Mouse (Mus musculus): Measurements from ENCODE around the gene Serpina3c.
"Not testable (repeated sequence)": the region's sequence is repeated elsewhere in the genome, so short reads cannot be mapped to it uniquely, and the experiment has no call there.

Gene Serpina3c

DNA sequence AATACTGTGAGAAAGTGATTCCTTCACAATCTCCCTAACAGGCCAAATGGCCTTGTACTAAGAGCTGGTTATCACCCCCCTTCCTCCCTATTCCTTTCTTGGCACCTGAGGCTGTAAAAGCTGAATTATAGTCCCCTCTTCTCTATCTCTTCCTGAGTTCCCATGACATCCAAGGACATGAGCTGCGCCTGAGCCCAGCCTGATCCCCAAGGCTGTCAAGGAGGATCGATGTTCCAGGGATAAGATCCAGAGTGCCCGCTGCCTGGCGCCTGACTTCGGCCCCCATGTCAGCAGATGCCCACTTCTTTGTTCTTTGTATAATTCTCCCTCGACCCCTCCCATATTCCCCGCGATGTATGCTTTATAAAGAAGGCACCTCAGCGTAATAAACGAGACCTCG, 41.3 kb downstream of the Serpina3c start, which contains the start of gene Serpina3a:
TSS of gene Serpina3a (plus strand) at position 392 of the 400 bp plus-strand sequence.
- not testable (repeated sequence) for DNase-seq (ENCODE audit: low spot score)

DNA sequence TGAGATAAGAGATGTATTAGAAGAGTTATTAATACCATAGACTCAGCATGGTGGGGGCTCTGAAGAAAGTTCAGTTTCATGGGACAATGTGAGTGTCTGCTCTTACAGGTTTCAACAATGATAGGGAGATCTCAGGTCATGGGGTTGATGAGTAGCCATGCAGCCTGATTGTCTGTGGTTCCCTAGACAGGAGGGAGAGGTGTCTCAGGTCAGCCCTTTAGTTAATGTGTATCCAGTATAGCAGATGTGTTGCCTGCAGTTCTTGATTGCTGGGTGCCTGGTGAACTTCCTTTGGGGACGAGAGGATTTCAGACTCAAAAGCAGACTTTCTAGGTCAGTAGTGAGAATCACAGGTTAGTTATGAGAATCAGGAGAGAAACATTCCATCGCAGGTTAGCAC, 45.2 kb downstream of the Serpina3c start:
- DNase-seq (ENCODE audit: low spot score) = no peak

DNA sequence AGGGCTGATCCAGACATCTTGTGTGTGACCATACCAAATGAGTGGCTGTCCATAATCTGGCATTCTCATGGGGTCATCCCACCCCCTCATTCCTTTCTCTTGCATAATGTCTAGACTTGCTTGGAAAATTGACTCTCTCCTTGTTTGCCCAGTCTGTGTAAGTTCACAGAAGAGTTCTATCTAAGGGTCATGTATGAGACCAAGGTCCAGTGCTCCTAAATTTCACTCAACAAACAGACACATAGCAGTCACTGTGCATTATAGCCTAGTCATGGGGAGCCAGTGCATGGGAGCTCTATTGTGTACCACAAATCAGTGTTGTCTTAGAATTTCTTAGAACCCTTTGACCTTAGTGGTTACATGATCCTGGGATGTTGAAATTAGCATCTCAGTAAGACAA, 46.8 kb downstream of the Serpina3c start:
- DNase-seq (ENCODE audit: low spot score) = no peak

DNA sequence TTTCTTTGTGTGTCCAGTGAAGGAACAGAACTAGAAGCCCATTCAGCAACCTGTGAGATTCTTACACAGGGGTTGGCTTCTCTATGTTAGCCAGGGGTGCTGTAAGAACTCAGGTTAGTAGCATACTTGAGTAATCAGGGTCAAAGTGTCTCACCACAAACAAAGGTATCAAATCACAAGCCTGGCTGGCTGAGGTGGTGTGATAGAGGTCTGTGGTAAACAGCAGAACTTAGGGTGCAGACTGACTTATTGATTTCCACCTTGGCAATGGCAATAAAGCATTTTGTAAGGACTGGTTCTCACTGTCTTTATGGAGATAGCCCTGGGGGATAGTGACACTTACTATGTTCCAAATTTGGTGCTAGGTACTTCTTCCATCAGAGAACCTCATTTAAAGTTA, 47.8 kb downstream of the Serpina3c start:
- DNase-seq (ENCODE audit: low spot score) = no peak

DNA sequence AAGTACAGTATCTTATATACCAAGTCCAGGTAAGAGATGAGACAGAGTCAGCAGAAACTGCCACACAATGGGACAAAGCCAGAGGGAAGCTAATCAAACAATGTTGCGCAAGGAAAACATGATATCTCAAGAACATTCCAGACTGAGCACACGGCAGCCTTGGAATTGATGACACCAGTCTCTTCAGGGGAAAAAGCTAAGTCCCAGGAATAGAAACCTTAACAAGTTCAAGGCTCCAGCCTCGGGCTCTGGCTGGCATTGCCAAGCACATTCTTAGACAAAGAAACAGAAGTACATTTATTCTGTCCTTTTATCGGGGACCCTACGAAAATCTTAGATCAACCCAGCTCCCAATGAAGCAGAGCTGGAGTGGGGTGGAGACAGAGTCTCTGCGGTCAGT, 52.9 kb downstream of the Serpina3c start, which contains the start of gene Serpina5:
TSS of gene Serpina5 (plus strand) at position 346 of the 400 bp plus-strand sequence.
- DNase-seq (ENCODE audit: low spot score) = no peak

All from lung, postnatal 25 days (tissue).